ENCODE assay signal across 9 mouse cellular contexts in the genomic region with DNA sequence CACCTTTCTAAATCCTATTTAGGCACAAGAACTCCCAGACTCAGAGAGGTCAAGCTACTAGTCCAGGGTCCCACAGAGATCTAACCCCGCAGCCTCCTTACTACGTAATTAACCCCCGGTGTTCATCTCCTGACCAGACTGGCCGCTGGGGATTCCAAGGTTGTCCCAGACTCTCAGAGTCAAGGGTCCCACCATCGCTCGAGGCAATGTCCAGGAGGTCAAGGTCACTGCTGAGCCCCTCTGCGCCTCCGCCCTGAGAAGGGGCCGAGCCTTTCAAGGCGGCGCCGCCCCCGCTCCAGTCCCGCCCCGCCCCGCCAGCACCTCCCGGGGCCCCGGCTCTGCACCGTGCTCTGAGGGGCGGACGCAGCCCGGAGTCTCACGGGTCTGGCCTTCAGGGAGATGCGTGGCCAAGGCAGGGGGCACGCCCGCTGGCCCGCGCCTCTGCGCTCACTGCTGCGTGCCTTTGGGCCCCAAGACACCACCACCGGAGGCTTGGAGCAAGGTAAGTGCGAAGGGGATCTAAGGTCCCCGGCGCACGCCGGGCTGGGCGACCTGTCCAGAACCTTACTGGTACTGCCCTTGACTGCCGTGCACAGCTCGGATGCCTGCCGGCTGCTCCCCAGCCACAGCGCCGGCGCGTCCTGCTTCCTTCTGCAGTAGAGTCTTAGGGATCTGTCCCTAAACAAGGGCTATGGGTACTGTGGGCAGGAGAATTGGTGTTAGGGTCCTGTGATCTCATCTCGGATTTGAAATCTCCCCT. TPM values are rescaled to one million over a fixed set of nuclear protein-coding genes. Genes with fewer than 3 reads are reported as not detected.
A peak's percentile ranks its signal among the peaks of the same experiment; 100 is the strongest.
DNase-seq lines count a peak whose midpoint lies in the region; ATAC-seq and TF ChIP-seq lines count a peak whose summit lies in the region.
"Had no signal": no experiment of that assay in that cellular context is flagged by ENCODE, and none has a peak within 500 bp of the region (broad histone marks: within the 10 kb centered on the region; RNA-seq: fewer than 3 reads in every experiment).

A gene (plus strand): TSS at position 175 of the 760 bp plus-strand sequence.

- intact Hi-C loops in heart, postnatal 36 days (cut with DNase I): no loop called here

- WGBS in heart, embryonic 12.5 days: 2% methylated on average over 37 of the region's 45 CpGs
- WGBS in hindbrain, postnatal 0 days: 2% methylated on average over 43 of the region's 45 CpGs
- WGBS in liver, postnatal 0 days (ENCODE audit: insufficient replicate concordance): 6% methylated on average over 43 of the region's 45 CpGs

- no peak for TF ChIP-seq CTCF in hindbrain, postnatal 0 days (IDR thresholded peaks at IDR 0.05; ENCODE audit: low read depth)
- TF ChIP-seq CTCF in liver, postnatal 0 days (IDR thresholded peaks at IDR 0.05; ENCODE audit: low read depth): no peak

- TF ChIP-seq EP300 in liver, postnatal 0 days (IDR thresholded peaks at IDR 0.05; ENCODE audit: low read depth): no peak

- H3K4me2 ChIP-seq in heart, embryonic 12.5 days: peak within 1 kb of the TSS; percentile 90
- peak within 1 kb of the TSS; percentile 78 for H3K4me2 ChIP-seq in hindbrain, postnatal 0 days (ENCODE audit: low read depth, low read length)
- peak within 1 kb of the TSS; percentile 54; the same call in 1 of the 2 replicates for H3K4me2 ChIP-seq in liver, postnatal 0 days (ENCODE audit: low read depth, low read length)

- peak; percentile 63 for ATAC-seq in heart, embryonic 12.5 days (ENCODE audit: insufficient number of reproducible peaks, low FRiP score)
- peak; percentile 67; the same call in 1 of the 2 replicates for ATAC-seq in hindbrain, postnatal 0 days
- ATAC-seq in liver, postnatal 0 days: no peak

- H3K27me3 ChIP-seq in heart, embryonic 12.5 days (replicated peaks): peaks cover 63% of the 10 kb centered on the region
- peaks cover 6% of the 10 kb centered on the region; the same call in 1 of the 2 replicates for H3K27me3 ChIP-seq in hindbrain, postnatal 0 days (ENCODE audit: insufficient read depth, low read length)
- peaks cover 20% of the 10 kb centered on the region for H3K27me3 ChIP-seq in liver, postnatal 0 days (ENCODE audit: insufficient read depth, low read length)

- H3K36me3 ChIP-seq in heart, embryonic 12.5 days: no peaks in the 10 kb centered on the region
- H3K36me3 ChIP-seq in hindbrain, postnatal 0 days (ENCODE audit: insufficient read depth, low read length): no peaks in the 10 kb centered on the region
- no peaks in the 10 kb centered on the region for H3K36me3 ChIP-seq in liver, postnatal 0 days (replicated peaks; ENCODE audit: insufficient read depth, low read length)

- no peak within 1 kb of the TSS for H3K27ac ChIP-seq in heart, embryonic 12.5 days (ENCODE audit: poor library complexity, severe bottlenecking)
- H3K27ac ChIP-seq in hindbrain, postnatal 0 days: no peak within 1 kb of the TSS
- H3K27ac ChIP-seq in liver, postnatal 0 days (ENCODE audit: low read depth): no peak within 1 kb of the TSS

- H3K9me3 ChIP-seq in heart, embryonic 12.5 days (replicated peaks): no peaks in the 10 kb centered on the region
- no peaks in the 10 kb centered on the region for H3K9me3 ChIP-seq in hindbrain, postnatal 0 days (ENCODE audit: low read length)
- no peaks in the 10 kb centered on the region for H3K9me3 ChIP-seq in liver, postnatal 0 days (ENCODE audit: low read length)

- H3K4me1 ChIP-seq in heart, embryonic 12.5 days (replicated peaks): peaks cover 9% of the 10 kb centered on the region; the same call in 1 of the 2 replicates
- peaks cover 6% of the 10 kb centered on the region; the same call in 1 of the 2 replicates for H3K4me1 ChIP-seq in hindbrain, postnatal 0 days (ENCODE audit: insufficient read depth, low read length)
- 0 out of 2 replicates have a peak, but pooled peaks cover 4% of the 10 kb centered on the region for H3K4me1 ChIP-seq in liver, postnatal 0 days (ENCODE audit: insufficient read depth)

- peak within 1 kb of the TSS; percentile 43 for H3K4me3 ChIP-seq in heart, embryonic 12.5 days
- peak within 1 kb of the TSS; percentile 55 for H3K4me3 ChIP-seq in hindbrain, postnatal 0 days (ENCODE audit: low read length)
- H3K4me3 ChIP-seq in liver, postnatal 0 days (ENCODE audit: low read depth, low read length): peak within 1 kb of the TSS; percentile 25

- DNase-seq in heart, postnatal 36 days: no peak
- peak; percentile 44 for DNase-seq in R1 (ENCODE audit: low read depth, low spot score)
- peak; percentile 33 for DNase-seq in embryo, embryonic 10.5 days (ENCODE audit: low spot score)
- peak; percentile 44 for DNase-seq in hindbrain, postnatal 0 days (ENCODE audit: low spot score)
- DNase-seq in liver, postnatal 0 days: no peak
- no peak for DNase-seq in spleen, postnatal 10 days (ENCODE audit: low spot score in 2 of 2)
- DNase-seq in ovary, adult 18-20 months (ENCODE audit: low spot score): no peak

- peak within 1 kb of the TSS; percentile 49; the same call in 1 of the 2 replicates for H3K9ac ChIP-seq in heart, embryonic 12.5 days
- H3K9ac ChIP-seq in hindbrain, postnatal 0 days (replicated peaks; ENCODE audit: low read length): peak within 1 kb of the TSS; percentile 60
- H3K9ac ChIP-seq in liver, postnatal 0 days (replicated peaks): no peak within 1 kb of the TSS

RNA-seq across cellular contexts. Expression of the gene that starts here (rescaled TPM):
- 10.1 TPM in 2 replicates for polyA plus RNA-seq in heart, embryonic 12.5 days (2016; fragmentation: Nextera tagmentation; extraction: Ambion mirVana)
- total RNA-seq in heart, postnatal 36 days (2021): 1 to 10 TPM in 1 of 2 experiments, under 1 TPM in 1; 0.97 to 1.5 TPM
- total RNA-seq in hindbrain, postnatal 0 days (2014; rRNA removed): 70.4 and 92.7 TPM in 2 replicates
- 66.2 and 67.2 TPM in 2 replicates for polyA plus RNA-seq in hindbrain, postnatal 0 days (2015; fragmentation: Nextera tagmentation; extraction: Ambion mirVana)
- not detected in 2 replicates for polyA plus RNA-seq in liver, postnatal 0 days (2015; fragmentation: Nextera tagmentation; extraction: Ambion mirVana)
- total RNA-seq: MEL had no signal

Comparison
In these comparisons a context has a peak if more than half of its experiments do, and no peak if none do; other contexts are left out.
1. RNA of the gene that starts here (total RNA-seq): 70.4 to 92.7 TPM in hindbrain, postnatal 0 days; 0.97 to 1.5 TPM in heart, postnatal 36 days; every median in the first group is over 10 times any median in the second.
2. RNA of the gene that starts here (polyA plus RNA-seq): 66.2 to 67.2 TPM in hindbrain, postnatal 0 days and 10.1 TPM in heart, embryonic 12.5 days; not detected in liver, postnatal 0 days; every median in the first group is over 10 times any median in the second.
3. DNase-seq: peak in R1 (single experiment), embryo, embryonic 10.5 days (single experiment) and hindbrain, postnatal 0 days (single experiment); none in heart, postnatal 36 days (0 of 2), liver, postnatal 0 days (single experiment), spleen, postnatal 10 days (0 of 2) and ovary, adult 18-20 months (single experiment).
4. Peak in every context shown above with its lines, with median percentiles within 50 percentile points of each other: H3K4me2 ChIP-seq and H3K4me3 ChIP-seq.